Mouse (Mus musculus): ENCODE measurements around the gene Psme2.

DNA sequence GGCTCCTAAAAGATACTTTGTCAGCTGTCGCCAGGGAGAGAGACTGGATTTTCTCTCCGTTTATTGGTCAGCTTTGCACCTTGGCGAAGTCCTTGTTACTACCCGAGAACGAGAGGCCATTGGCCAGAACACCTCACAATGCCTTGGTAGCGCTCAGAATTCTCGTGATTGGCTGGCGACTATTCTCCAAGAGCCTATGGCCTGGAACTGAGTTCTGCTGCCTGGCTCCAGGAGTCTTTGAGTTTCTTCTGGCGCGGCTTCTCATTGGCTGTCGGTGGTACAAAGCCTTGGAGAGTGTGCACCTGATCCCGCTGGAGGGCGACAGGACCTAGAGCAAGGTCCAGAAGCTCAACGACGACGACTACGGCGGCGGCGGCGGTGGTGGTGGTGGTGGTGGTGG, 26.9 kb upstream of the Psme2 start, which contains the start of gene Rec8:
- TF ChIP-seq FLI1 (IDR thresholded peaks at IDR 0.05; ENCODE audit: low read length) (no peak), GATA1 (IDR thresholded peaks at IDR 0.05; ENCODE audit: borderline replicate concordance, low read length) (no peak)

All from megakaryocyte, embryonic 14.5 days (primary cell).